16 mouse cellular contexts compared by ENCODE assay signal in genomic region chr4:115848083-115848482, GRCm38 (mm10). TPM values are rescaled to one million over a fixed set of nuclear protein-coding genes. Genes with fewer than 3 reads are reported as not detected.
A peak's percentile ranks its signal among the peaks of the same experiment; 100 is the strongest.
DNase-seq lines count a peak whose midpoint lies in the region; ATAC-seq and TF ChIP-seq lines count a peak whose summit lies in the region.
"Had no signal": no experiment of that assay in that cellular context is flagged by ENCODE, and none has a peak within 500 bp of the region (broad histone marks: within the 10 kb centered on the region; RNA-seq: fewer than 3 reads in every experiment).

No protein-coding gene starts in this region.

- DNase-seq in stomach, postnatal 0 days (ENCODE audit: low spot score): no peak
- no peak for DNase-seq in left cerebral cortex, postnatal 25 days (ENCODE audit: low spot score in 2 of 2)
- no peak for DNase-seq in thymus, adult 18-20 months
- no peak for DNase-seq in layer of hippocampus, postnatal 14 days (ENCODE audit: low spot score in 2 of 2)
- DNase-seq: kidney, postnatal 14 days had no signal

- H3K4me1 ChIP-seq in stomach, embryonic 15.5 days: 0 out of 2 replicates have a peak, but pooled peaks cover 5% of the 10 kb centered on the region
- H3K4me1 ChIP-seq in stomach, postnatal 0 days (replicated peaks; ENCODE audit: control insufficient read depth, insufficient read depth): no peaks in the 10 kb centered on the region
- peaks cover 6% of the 10 kb centered on the region for H3K4me1 ChIP-seq in cortical plate, adult 2 months (ENCODE audit: control insufficient read depth, insufficient read depth, low read length)
- H3K4me1 ChIP-seq in liver, embryonic 16.5 days (ENCODE audit: control insufficient read depth, low read depth, low read length): peaks cover 56% of the 10 kb centered on the region
- H3K4me1 ChIP-seq: limb, embryonic 15.5 days had no signal

- no peak overlapping the region for H3K4me3 ChIP-seq in stomach, embryonic 15.5 days (replicated peaks)
- H3K4me3 ChIP-seq in stomach, postnatal 0 days (ENCODE audit: low read depth, low read length): no peak overlapping the region
- H3K4me3 ChIP-seq in cortical plate, adult 2 months (ENCODE audit: insufficient read depth, low read length): no peak overlapping the region
- H3K4me3 ChIP-seq in liver, embryonic 16.5 days (ENCODE audit: low read depth, low read length): no peak overlapping the region
- H3K4me3 ChIP-seq: embryonic facial prominence, embryonic 13.5 days; forebrain, embryonic 15.5 days; intestine, embryonic 15.5 days; limb, embryonic 15.5 days had no signal

- 86% methylated on average over 1 of the region's 1 CpGs for WGBS in stomach, embryonic 15.5 days
- 93% methylated on average over 1 of the region's 1 CpGs for WGBS in stomach, postnatal 0 days
- 32% methylated on average over 1 of the region's 1 CpGs for WGBS in liver, embryonic 16.5 days (ENCODE audit: insufficient replicate concordance)

- H3K9ac ChIP-seq in stomach, embryonic 15.5 days: no peak overlapping the region
- no peak overlapping the region for H3K9ac ChIP-seq in stomach, postnatal 0 days (ENCODE audit: low read length)
- peak overlapping the region; percentile 50; the same call in 1 of the 2 replicates for H3K9ac ChIP-seq in liver, embryonic 16.5 days (ENCODE audit: low read depth, low read length)
- H3K9ac ChIP-seq: embryonic facial prominence, embryonic 13.5 days; forebrain, embryonic 15.5 days; intestine, embryonic 15.5 days; limb, embryonic 15.5 days had no signal

- peak overlapping the region; percentile 48; the same call in 1 of the 2 replicates for H3K27ac ChIP-seq in stomach, embryonic 15.5 days
- no peak overlapping the region for H3K27ac ChIP-seq in stomach, postnatal 0 days (replicated peaks)
- 0 out of 2 replicates have a peak overlapping the region, but pooled peaks have one; percentile 80 for H3K27ac ChIP-seq in cortical plate, adult 2 months (ENCODE audit: insufficient read depth, low read length)
- peak overlapping the region; percentile 92 for H3K27ac ChIP-seq in liver, embryonic 16.5 days (ENCODE audit: low read length)
- H3K27ac ChIP-seq: embryonic facial prominence, embryonic 13.5 days; forebrain, embryonic 15.5 days; intestine, embryonic 15.5 days; limb, embryonic 15.5 days had no signal

- no peak for TF ChIP-seq POLR2A in cortical plate, adult 2 months (IDR thresholded peaks at IDR 0.05; ENCODE audit: extremely low read depth, insufficient read depth, low read length)

- TF ChIP-seq EP300 in stomach, postnatal 0 days (optimal IDR thresholded peaks at IDR 0.05): no peak

- intact Hi-C loops in left cerebral cortex, postnatal 25 days (cut with DNase I): no loop called here

- no peaks in the 10 kb centered on the region for H3K9me3 ChIP-seq in stomach, embryonic 15.5 days
- H3K9me3 ChIP-seq in stomach, postnatal 0 days (ENCODE audit: control insufficient read depth, low read length): no peaks in the 10 kb centered on the region
- H3K9me3 ChIP-seq in liver, embryonic 16.5 days (replicated peaks; ENCODE audit: control insufficient read depth, low read length): no peaks in the 10 kb centered on the region
- H3K9me3 ChIP-seq: embryonic facial prominence, embryonic 13.5 days; forebrain, embryonic 15.5 days; intestine, embryonic 15.5 days; limb, embryonic 15.5 days had no signal

- no peak for TF ChIP-seq CTCF in stomach, postnatal 0 days (IDR thresholded peaks at IDR 0.05; ENCODE audit: low read depth)
- no peak for TF ChIP-seq CTCF in cortical plate, adult 2 months (IDR thresholded peaks at IDR 0.05; ENCODE audit: extremely low read depth, insufficient read depth, low read length)

- no peaks in the 10 kb centered on the region for H3K27me3 ChIP-seq in stomach, embryonic 15.5 days (replicated peaks)
- no peaks in the 10 kb centered on the region for H3K27me3 ChIP-seq in stomach, postnatal 0 days (ENCODE audit: control insufficient read depth, insufficient read depth, low read length)
- H3K27me3 ChIP-seq in liver, embryonic 16.5 days (ENCODE audit: control insufficient read depth, insufficient read depth, low read depth, low read length): no peaks in the 10 kb centered on the region
- H3K27me3 ChIP-seq: embryonic facial prominence, embryonic 13.5 days; forebrain, embryonic 15.5 days; intestine, embryonic 15.5 days; limb, embryonic 15.5 days had no signal

- ATAC-seq in stomach, embryonic 15.5 days (ENCODE audit: insufficient read depth, low FRiP score, low read depth): no peak
- no peak for ATAC-seq in stomach, postnatal 0 days (ENCODE audit: low FRiP score, low TSS enrichment)
- ATAC-seq in liver, embryonic 16.5 days (ENCODE audit: low read depth): no peak
- ATAC-seq: activated CD4-positive, CD25-positive, alpha-beta regulatory T cell, adult 4 months; forebrain, embryonic 15.5 days had no signal

- peaks cover 20% of the 10 kb centered on the region for H3K36me3 ChIP-seq in stomach, embryonic 15.5 days
- H3K36me3 ChIP-seq in stomach, postnatal 0 days (ENCODE audit: control insufficient read depth, insufficient read depth, low read length): no peaks in the 10 kb centered on the region; the same call in 1 of the 2 replicates
- H3K36me3 ChIP-seq in liver, embryonic 16.5 days (ENCODE audit: control insufficient read depth, insufficient read depth): peaks cover 15% of the 10 kb centered on the region
- H3K36me3 ChIP-seq: intestine, embryonic 15.5 days had no signal

- no peak overlapping the region for H3K4me2 ChIP-seq in stomach, embryonic 15.5 days
- no peak overlapping the region for H3K4me2 ChIP-seq in stomach, postnatal 0 days (replicated peaks; ENCODE audit: low read depth)
- H3K4me2 ChIP-seq in liver, embryonic 16.5 days (ENCODE audit: low read depth, low read length): peak overlapping the region; percentile 71
- H3K4me2 ChIP-seq: embryonic facial prominence, embryonic 13.5 days; forebrain, embryonic 15.5 days; intestine, embryonic 15.5 days; limb, embryonic 15.5 days had no signal

RNA-seq across cellular contexts. Expression of gene Mknk1, which starts 9.1 kb away (rescaled TPM):
- polyA plus RNA-seq in stomach, embryonic 15.5 days (2015; fragmentation: Nextera tagmentation; extraction: Ambion mirVana): 43.1 and 58.5 TPM in 2 replicates
- polyA plus RNA-seq in stomach, postnatal 0 days (2015; fragmentation: Nextera tagmentation; extraction: Ambion mirVana): 11.6 and 15.1 TPM in 2 replicates
- polyA plus RNA-seq in cortical plate, adult 2 months (2012; rRNA removed): 59.8 and 63.2 TPM in 2 replicates
- polyA plus RNA-seq in liver, embryonic 16.5 days (2015; fragmentation: Nextera tagmentation; extraction: Ambion mirVana): 30.7 and 30.9 TPM in 2 replicates
- 10 to 100 TPM; 33.1 to 38.6 TPM for total RNA-seq in left cerebral cortex, postnatal 25 days (2021)
- total RNA-seq in layer of hippocampus, postnatal 14 days (2021): 10 to 100 TPM; 42.8 to 46.9 TPM

RNA-seq across cellular contexts. Expression of gene Mob3c, which starts 20.2 kb away (rescaled TPM):
- polyA plus RNA-seq in stomach, embryonic 15.5 days (2015; fragmentation: Nextera tagmentation; extraction: Ambion mirVana): 11.8 and 13.5 TPM in 2 replicates
- polyA plus RNA-seq in stomach, postnatal 0 days (2015; fragmentation: Nextera tagmentation; extraction: Ambion mirVana): 7.5 and 8.1 TPM in 2 replicates
- polyA plus RNA-seq in cortical plate, adult 2 months (2012; rRNA removed): 6.8 and 8.5 TPM in 2 replicates
- polyA plus RNA-seq in liver, embryonic 16.5 days (2015; fragmentation: Nextera tagmentation; extraction: Ambion mirVana): 7.8 and 10.2 TPM in 2 replicates
- 1 to 10 TPM; 3.3 to 4.4 TPM for total RNA-seq in left cerebral cortex, postnatal 25 days (2021)
- 1 to 10 TPM; 3.9 TPM for total RNA-seq in layer of hippocampus, postnatal 14 days (2021)

RNA-seq across cellular contexts. Expression of gene Kncn, which starts 36.1 kb away (rescaled TPM):
- not detected in 2 replicates for polyA plus RNA-seq in stomach, embryonic 15.5 days (2015; fragmentation: Nextera tagmentation; extraction: Ambion mirVana)
- polyA plus RNA-seq in stomach, postnatal 0 days (2015; fragmentation: Nextera tagmentation; extraction: Ambion mirVana): not detected in 2 replicates
- polyA plus RNA-seq in cortical plate, adult 2 months (2012; rRNA removed): 0.06 and 0.21 TPM in 2 replicates
- polyA plus RNA-seq in liver, embryonic 16.5 days (2015; fragmentation: Nextera tagmentation; extraction: Ambion mirVana): not detected in 2 replicates
- under 1 TPM; 0.21 to 0.23 TPM for total RNA-seq in left cerebral cortex, postnatal 25 days (2021)
- under 1 TPM; 0.26 to 0.55 TPM for total RNA-seq in layer of hippocampus, postnatal 14 days (2021)
- total RNA-seq: hematopoietic stem cell, adult 5-6 weeks had no signal
- polyA plus RNA-seq: activated CD4-positive, CD25-positive, alpha-beta regulatory T cell, adult 4 months; embryonic facial prominence, embryonic 13.5 days; forebrain, embryonic 15.5 days; gonadal fat pad, adult 2 months; intestine, embryonic 15.5 days; limb, embryonic 15.5 days had no signal

RNA-seq across cellular contexts. Expression of gene 6430628N08Rik, which starts 42.4 kb away (rescaled TPM):
- polyA plus RNA-seq in stomach, embryonic 15.5 days (2015; fragmentation: Nextera tagmentation; extraction: Ambion mirVana): not detected in 2 replicates
- polyA plus RNA-seq in stomach, postnatal 0 days (2015; fragmentation: Nextera tagmentation; extraction: Ambion mirVana): not detected in 2 replicates
- not detected in 2 replicates for polyA plus RNA-seq in cortical plate, adult 2 months (2012; rRNA removed)
- not detected in 2 replicates for polyA plus RNA-seq in liver, embryonic 16.5 days (2015; fragmentation: Nextera tagmentation; extraction: Ambion mirVana)
- under 1 TPM; 0.27 to 0.37 TPM for total RNA-seq in left cerebral cortex, postnatal 25 days (2021)
- total RNA-seq in layer of hippocampus, postnatal 14 days (2021): not detected
- total RNA-seq: hematopoietic stem cell, adult 5-6 weeks had no signal
- polyA plus RNA-seq: activated CD4-positive, CD25-positive, alpha-beta regulatory T cell, adult 4 months; embryonic facial prominence, embryonic 13.5 days; intestine, embryonic 15.5 days; limb, embryonic 15.5 days; testis, adult 2 months had no signal
